Mouse (Mus musculus) stomach, postnatal 0 days (tissue): ENCODE results near the gene Cib2. TPM values are rescaled to one million over a fixed set of nuclear protein-coding genes. Genes with fewer than 3 reads are reported as not detected.

Source experiments
- ATAC-seq: fragments of 200-750 bp; cut with Nextera tagmentation; 2 replicates; pipeline ENCODE4 v1.8.0; 2017; ENCODE audit not compliant: low FRiP score, low TSS enrichment
- DNase-seq: peaks from one replicate; pipeline ENCODE4 v3.0.0-alpha.2; 2016; ENCODE audit warnings: low spot score
- H3K27ac ChIP-seq: fragments of 300-500 bp; sonication (generic); replicated peaks from 2 replicates; pipeline ENCODE4 v1.5.1; 2014; ENCODE audit warnings: mild to moderate bottlenecking, control low read depth
- H3K27me3 ChIP-seq: fragments of 300-500 bp; sonication (generic); 2 replicates; pipeline ENCODE4 v1.6.1; 2014; ENCODE audit warnings: low read length; ENCODE audit not compliant: control insufficient read depth, insufficient read depth
- H3K36me3 ChIP-seq: fragments of 300-500 bp; sonication (generic); 2 replicates; pipeline ENCODE4 v1.6.1; 2014; ENCODE audit warnings: low read length, mixed read lengths; ENCODE audit not compliant: control insufficient read depth, insufficient read depth
- H3K4me1 ChIP-seq: fragments of 300-500 bp; sonication (generic); replicated peaks from 2 replicates; pipeline ENCODE4 v1.6.1; 2014; ENCODE audit warnings: antibody characterized with exemption; ENCODE audit not compliant: control insufficient read depth, insufficient read depth
- H3K4me2 ChIP-seq: fragments of 300-500 bp; sonication (generic); replicated peaks from 2 replicates; pipeline ENCODE4 v1.6.1; 2014; ENCODE audit warnings: low read depth, mild to moderate bottlenecking, control low read depth, moderate library complexity
- H3K4me3 ChIP-seq: fragments of 300-500 bp; sonication (generic); 2 replicates; pipeline ENCODE4 v1.5.1; 2014; ENCODE audit warnings: low read depth, low read length, control low read depth
- H3K9ac ChIP-seq: fragments of 300-500 bp; sonication (generic); 2 replicates; pipeline ENCODE4 v1.6.1; 2014; ENCODE audit warnings: mild to moderate bottlenecking, low read length, control low read depth, mixed read lengths
- H3K9me3 ChIP-seq: fragments of 300-500 bp; sonication (generic); 2 replicates; pipeline ENCODE4 v1.6.1; 2016; ENCODE audit warnings: low read length; ENCODE audit not compliant: control insufficient read depth
- CTCF ChIP-seq: IDR thresholded peaks from 2 replicates; pipeline ENCODE4 v1.5.1; 2016; ENCODE audit warnings: antibody characterized with exemption, low read depth, mild to moderate bottlenecking, moderate library complexity
- EP300 ChIP-seq: optimal IDR thresholded peaks from 2 replicates; pipeline ENCODE3; 2016; ENCODE audit warnings: antibody characterized with exemption
- WGBS: fragments of 180-500 bp; shearing (Covaris S2); extraction: QIAGEN DNeasy Blood & Tissue Kit; methylation state at CpG from one replicate; pipeline ENCODE4 v1.1.7; 2014; 5-methylcytosine and 5-hydroxymethylcytosine counted together
- polyA plus RNA-seq: library from polyadenylated mRNA; unstranded; fragments of >200 nt; fragmentation: Nextera tagmentation; extraction: Ambion mirVana; gene quantifications from 2 replicates; pipeline ENCODE4 v1.2.1, GENCODE M21; 2015

The Cib2 gene
- 6.1 and 7.5 TPM in 2 replicates for polyA plus RNA-seq

DNA sequence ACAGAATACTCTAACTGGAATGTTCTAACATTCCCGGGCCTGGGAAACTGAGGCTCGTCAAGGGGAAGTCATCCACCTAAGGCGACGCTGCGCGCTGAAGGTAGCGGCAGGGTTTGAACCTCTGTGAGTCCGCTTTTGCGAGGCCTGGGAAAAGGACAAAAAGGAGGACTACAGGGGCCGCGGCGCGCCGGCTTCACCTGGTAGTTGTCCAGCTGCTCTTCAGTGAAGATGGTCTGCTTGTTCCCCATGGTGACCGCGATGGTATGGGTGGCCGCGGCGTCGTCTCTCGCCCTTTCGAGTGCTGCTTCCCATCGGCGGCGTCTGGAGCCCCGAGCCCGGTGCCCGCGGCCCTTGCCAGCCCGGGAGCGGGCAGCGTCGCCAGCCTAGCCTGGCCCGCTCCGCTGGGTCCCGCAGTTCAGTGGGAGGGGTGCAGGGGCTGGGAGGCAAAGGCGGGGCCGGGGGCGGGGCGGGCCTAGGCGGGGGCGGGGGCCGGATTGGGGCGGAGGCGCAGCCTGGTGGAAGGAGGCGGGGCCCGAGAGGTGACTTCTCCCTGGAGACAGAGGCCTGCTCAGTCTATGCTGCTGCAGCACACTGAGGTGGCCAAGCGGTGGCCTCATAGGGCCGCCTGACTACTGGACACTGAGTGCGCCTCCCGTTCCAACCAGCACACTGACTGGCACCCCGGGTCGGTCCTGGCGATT, at the start of gene Cib2:
Gene Cib2 (minus strand): TSS at position 448 of the 701 bp plus-strand sequence.
- Histone ChIP-seq H3K9ac (peak within 1 kb of the TSS; percentile 41), H3K9me3 (no peaks in the 10 kb centered on the region), H3K27me3 (no peaks in the 10 kb centered on the region), H3K27ac (no peak within 1 kb of the TSS), H3K4me3 (peak within 1 kb of the TSS; percentile 52), H3K4me2 (peak within 1 kb of the TSS; percentile 88), H3K36me3 (no peaks in the 10 kb centered on the region), H3K4me1 (peaks cover 2% of the 10 kb centered on the region; the same call in 1 of the 2 replicates)
- TF ChIP-seq CTCF, result peak; percentile 60
- TF ChIP-seq EP300, result no peak
- WGBS, result 2% methylated on average over 49 of the region's 54 CpGs
- DNase-seq (peak; percentile 91), ATAC-seq (peak; percentile 94)

DNA sequence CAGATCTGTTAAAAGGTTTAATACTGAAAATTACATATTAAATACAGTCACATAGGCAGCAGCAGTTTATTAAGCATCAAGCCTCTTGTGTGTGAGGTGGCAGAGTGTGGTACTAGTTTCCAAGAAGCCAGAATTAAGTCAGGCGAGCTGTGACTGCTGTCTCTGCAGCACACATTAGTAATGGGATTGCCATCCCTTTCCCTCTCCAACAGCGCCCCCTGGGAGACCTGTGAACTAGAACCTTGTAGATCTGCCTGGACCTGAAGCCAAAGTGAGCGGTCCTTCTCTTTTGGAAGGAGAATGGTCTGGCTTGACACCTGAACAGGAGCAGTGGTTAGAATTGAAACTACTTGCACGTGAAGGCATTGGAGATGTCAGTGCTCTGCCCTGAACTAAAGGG, 44.9 kb upstream of the Cib2 start:
- no peak overlapping the region for H3K9ac ChIP-seq
- ATAC-seq (no peak), DNase-seq (peak; percentile 70)
- TF ChIP-seq EP300, result no peak
- TF ChIP-seq CTCF, result peak; percentile 75
- no peaks in the 10 kb centered on the region for H3K27me3 ChIP-seq
- no peaks in the 10 kb centered on the region for H3K4me1 ChIP-seq
- H3K27ac ChIP-seq, result no peak overlapping the region
- no peaks in the 10 kb centered on the region for H3K9me3 ChIP-seq
- WGBS, result 50% methylated on average over 4 of the region's 4 CpGs
- peaks cover 2% of the 10 kb centered on the region; the same call in 1 of the 2 replicates for H3K36me3 ChIP-seq
- H3K4me2 ChIP-seq, result no peak overlapping the region
- H3K4me3 ChIP-seq, result no peak overlapping the region

DNA sequence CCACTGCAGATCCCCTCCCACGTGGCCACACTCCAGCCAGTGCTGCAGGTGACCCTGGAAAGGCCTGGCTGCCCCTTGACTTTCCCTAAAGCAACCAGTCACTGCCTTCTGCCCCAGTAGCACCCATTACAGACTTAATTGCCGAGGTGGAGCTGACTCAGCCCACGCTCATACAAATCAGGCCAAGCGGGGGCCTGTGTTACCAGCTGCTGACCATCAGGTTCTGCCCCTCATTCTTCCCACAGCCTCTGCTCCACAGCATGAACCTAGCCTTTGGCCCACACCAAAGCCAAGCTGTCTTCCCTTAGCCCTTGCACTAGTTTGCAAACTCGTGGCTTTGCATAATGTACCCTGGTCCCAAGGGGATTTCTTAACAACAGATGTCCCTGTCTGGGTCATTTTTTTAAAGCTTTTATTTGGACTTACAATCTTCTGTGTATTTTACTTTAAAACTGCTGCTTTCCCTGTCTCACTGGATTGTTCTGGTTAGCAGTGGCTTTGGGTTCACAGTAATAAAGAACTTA, 44.2 kb upstream of the Cib2 start:
- no peaks in the 10 kb centered on the region for H3K4me1 ChIP-seq
- TF ChIP-seq EP300 (no peak), CTCF (no peak)
- WGBS, result 67% methylated on average over 5 of the region's 5 CpGs
- no peaks in the 10 kb centered on the region for H3K27me3 ChIP-seq
- no peak overlapping the region for H3K4me3 ChIP-seq
- peaks cover 2% of the 10 kb centered on the region; the same call in 1 of the 2 replicates for H3K36me3 ChIP-seq
- no peak overlapping the region for H3K4me2 ChIP-seq
- H3K27ac ChIP-seq, result no peak overlapping the region
- ATAC-seq (no peak), DNase-seq (no peak)
- H3K9me3 ChIP-seq, result no peaks in the 10 kb centered on the region
- no peak overlapping the region for H3K9ac ChIP-seq

DNA sequence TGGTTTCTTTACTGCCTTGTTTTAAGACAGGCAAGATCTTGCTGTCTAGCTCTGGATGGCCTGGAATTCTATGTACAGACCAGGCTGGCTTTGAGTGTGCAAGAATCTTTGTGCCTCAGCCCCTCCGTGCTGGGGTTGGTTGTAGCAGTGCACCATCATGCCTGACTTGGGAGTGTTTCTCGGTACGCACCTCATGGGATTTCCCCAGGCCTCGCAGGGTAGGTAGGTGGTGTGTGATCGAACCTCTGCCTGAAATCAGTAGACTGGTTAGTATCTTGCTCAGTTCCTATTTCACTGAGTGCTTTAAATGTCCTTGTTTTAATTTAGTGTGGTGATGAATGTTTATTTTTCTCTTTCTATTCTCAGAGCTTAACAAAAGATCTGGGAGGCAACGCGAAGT, 42.9 kb upstream of the Cib2 start:
- Histone ChIP-seq H3K9me3 (no peaks in the 10 kb centered on the region), H3K9ac (no peak overlapping the region), H3K4me2 (no peak overlapping the region), H3K27me3 (no peaks in the 10 kb centered on the region), H3K36me3 (peaks cover 7% of the 10 kb centered on the region; the same call in 1 of the 2 replicates), H3K4me1 (no peaks in the 10 kb centered on the region), H3K27ac (no peak overlapping the region), H3K4me3 (no peak overlapping the region)
- ATAC-seq (no peak), DNase-seq (no peak)
- 83% methylated on average over 7 of the region's 7 CpGs for WGBS
- TF ChIP-seq CTCF (no peak), EP300 (no peak)

DNA sequence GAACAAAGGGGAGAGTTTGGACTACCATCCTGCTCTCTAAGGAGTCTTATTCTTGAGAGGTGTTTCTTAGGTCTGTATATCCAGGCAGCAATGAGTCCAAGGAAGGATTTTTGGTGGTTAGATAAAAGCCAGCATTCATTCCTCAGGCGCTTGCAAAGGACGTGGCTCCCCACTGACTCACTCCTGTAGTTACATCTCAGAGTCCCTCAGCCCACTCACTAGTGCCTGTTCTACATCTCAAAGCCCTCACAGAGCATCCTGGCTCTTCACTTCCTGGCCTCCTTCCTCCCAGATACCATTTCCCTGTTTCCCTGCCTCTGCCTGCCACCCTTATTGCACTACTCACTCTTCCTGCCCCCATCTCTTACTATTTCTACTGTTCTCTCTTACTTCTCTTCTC, 42.4 kb upstream of the Cib2 start:
- H3K4me1 ChIP-seq, result no peaks in the 10 kb centered on the region
- no peak overlapping the region for H3K9ac ChIP-seq
- H3K27ac ChIP-seq, result no peak overlapping the region
- H3K36me3 ChIP-seq, result peaks cover 7% of the 10 kb centered on the region; the same call in 1 of the 2 replicates
- no peaks in the 10 kb centered on the region for H3K9me3 ChIP-seq
- H3K4me2 ChIP-seq, result no peak overlapping the region
- 77% methylated on average over 2 of the region's 2 CpGs for WGBS
- H3K4me3 ChIP-seq, result no peak overlapping the region
- no peaks in the 10 kb centered on the region for H3K27me3 ChIP-seq
- TF ChIP-seq CTCF (no peak), EP300 (no peak)
- ATAC-seq, result no peak
- DNase-seq, result no peak
